Mouse (Mus musculus) thymus, postnatal 4 days (tissue): ENCODE results near the gene Fxn.
A peak's percentile ranks its signal among the peaks of the same experiment; 100 is the strongest.

Experiments
- DNase-seq: peaks from one replicate; pipeline ENCODE4 v3.0.0; 2021

The Fxn gene

GRCm38 (mm10) chr19:24300994-24301767, 20.8 kb upstream of the Fxn start:
- peak; percentile 86 for DNase-seq

GRCm38 (mm10) chr19:24293537-24293936, 13.1 kb upstream of the Fxn start:
- DNase-seq: no peak

GRCm38 (mm10) chr19:24284187-24284586, 3.8 kb upstream of the Fxn start:
- peak; percentile 70 for DNase-seq

GRCm38 (mm10) chr19:24281288-24281980, 1.0 kb upstream of the Fxn start:
- no peak for DNase-seq

- peak; percentile 92 for DNase-seq
These were observed 452 bp downstream of the Fxn start for GRCm38 (mm10) chr19:24279706-24280600.

- no peak for DNase-seq
These were observed 1.5 kb downstream of the Fxn start for GRCm38 (mm10) chr19:24278859-24279258.

GRCm38 (mm10) chr19:24274281-24274680, 6.1 kb downstream of the Fxn start:
- no peak for DNase-seq

- DNase-seq: peak; percentile 87
These were observed 8.5 kb downstream of the Fxn start for GRCm38 (mm10) chr19:24271746-24272426.

GRCm38 (mm10) chr19:24271326-24271725, 9.1 kb downstream of the Fxn start:
- DNase-seq: no peak

- DNase-seq: no peak
These were observed 11.9 kb downstream of the Fxn start for GRCm38 (mm10) chr19:24268531-24268930.

- no peak for DNase-seq
These were observed 14.2 kb downstream of the Fxn start for GRCm38 (mm10) chr19:24266046-24266830.

GRCm38 (mm10) chr19:24264991-24265390, 15.4 kb downstream of the Fxn start:
- peak; percentile 86 for DNase-seq

GRCm38 (mm10) chr19:24262736-24263135, 17.7 kb downstream of the Fxn start:
- no peak for DNase-seq

- DNase-seq: no peak
These were observed 20.7 kb downstream of the Fxn start for GRCm38 (mm10) chr19:24259390-24260351.

- no peak for DNase-seq
These were observed 22.0 kb downstream of the Fxn start for GRCm38 (mm10) chr19:24258368-24258767.

GRCm38 (mm10) chr19:24257962-24258361, 22.4 kb downstream of the Fxn start:
- DNase-seq: no peak

GRCm38 (mm10) chr19:24253657-24254260, 26.6 kb downstream of the Fxn start:
- DNase-seq: no peak

- DNase-seq: no peak
These were observed 28.5 kb downstream of the Fxn start for GRCm38 (mm10) chr19:24251869-24252268.

- DNase-seq: no peak
These were observed 37.1 kb downstream of the Fxn start for GRCm38 (mm10) chr19:24243340-24243739.
